Mouse (Mus musculus) forebrain, embryonic 15.5 days (tissue): ENCODE measurements around the gene Katnal1. TPM values are rescaled to one million over a fixed set of nuclear protein-coding genes. Genes with fewer than 3 reads are reported as not detected.
A peak's percentile ranks its signal among the peaks of the same experiment; 100 is the strongest.

Experiments
- ATAC-seq: fragments of 200-750 bp; cut with Nextera tagmentation; replicated peaks from 2 replicates; pipeline ENCODE4 v1.8.0; 2017; ENCODE audit warnings: mild to moderate bottlenecking, moderate TSS enrichment, moderate library complexity
- H3K27ac ChIP-seq: fragments of 300-500 bp; sonication (generic); replicated peaks from 2 replicates; pipeline ENCODE4 v1.5.1; 2015; ENCODE audit warnings: mild to moderate bottlenecking, inconsistent platforms
- H3K27me3 ChIP-seq: fragments of 300-500 bp; sonication (generic); 2 replicates; pipeline ENCODE4 v1.6.1; 2015; ENCODE audit warnings: inconsistent platforms
- H3K36me3 ChIP-seq: fragments of 300-500 bp; sonication (generic); 2 replicates; pipeline ENCODE4 v1.6.1; 2015; ENCODE audit warnings: mild to moderate bottlenecking, inconsistent platforms
- H3K4me1 ChIP-seq: fragments of 300-500 bp; sonication (generic); 2 replicates; pipeline ENCODE4 v1.6.1; 2015; ENCODE audit warnings: inconsistent platforms
- H3K4me2 ChIP-seq: fragments of 300-500 bp; sonication (generic); replicated peaks from 2 replicates; pipeline ENCODE4 v1.6.1; 2015; ENCODE audit warnings: mild to moderate bottlenecking, inconsistent platforms
- H3K4me3 ChIP-seq: fragments of 300-500 bp; sonication (generic); 2 replicates; pipeline ENCODE4 v1.5.1; 2015; ENCODE audit warnings: mild to moderate bottlenecking, inconsistent platforms
- H3K9ac ChIP-seq: fragments of 300-500 bp; sonication (generic); replicated peaks from 2 replicates; pipeline ENCODE4 v1.6.1; 2015; ENCODE audit warnings: mild to moderate bottlenecking, inconsistent platforms
- H3K9me3 ChIP-seq: fragments of 300-500 bp; sonication (generic); 2 replicates; pipeline ENCODE4 v1.6.1; 2016; ENCODE audit warnings: inconsistent platforms
- WGBS: fragments of 180-500 bp; shearing (Covaris S2); methylation state at CpG from one replicate; pipeline ENCODE4 v1.1.7; 2015; ENCODE audit warnings: mixed read lengths; 5-methylcytosine and 5-hydroxymethylcytosine counted together
- polyA plus RNA-seq: library from polyadenylated mRNA; unstranded; fragments of >200 nt; fragmentation: Nextera tagmentation; extraction: Ambion mirVana; gene quantifications from 2 replicates; pipeline ENCODE4 v1.2.1, GENCODE M21; 2015

Gene Katnal1
- 35.0 and 36.3 TPM in 2 replicates for polyA plus RNA-seq

- ATAC-seq = no peak
- no peaks in the 10 kb centered on the region for H3K27me3 ChIP-seq
- H3K4me3 ChIP-seq = peak within 1 kb of the TSS; percentile 86
- peak within 1 kb of the TSS; percentile 98 for H3K27ac ChIP-seq
- 2% methylated on average over 16 of the region's 16 CpGs for WGBS
- H3K9ac ChIP-seq = peak within 1 kb of the TSS; percentile 92
- H3K4me1 ChIP-seq = peaks cover 17% of the 10 kb centered on the region
- no peaks in the 10 kb centered on the region for H3K9me3 ChIP-seq
- peak within 1 kb of the TSS; percentile 67 for H3K4me2 ChIP-seq
- H3K36me3 ChIP-seq = no peaks in the 10 kb centered on the region
Measured at GRCm38 (mm10) chr5:148929116-148929449, at the start of gene Katnal1. TSS of gene Katnal1 (minus strand) at chr5:148929320.

GRCm38 (mm10) chr5:148978458-148979165 is 49.5 kb upstream of the Katnal1 start:
- Histone ChIP-seq H3K27ac (no peak overlapping the region), H3K9me3 (0 out of 2 replicates have a peak, but pooled peaks cover under 1% of the 10 kb centered on the region), H3K27me3 (no peaks in the 10 kb centered on the region), H3K4me1 (no peaks in the 10 kb centered on the region), H3K36me3 (no peaks in the 10 kb centered on the region), H3K4me3 (no peak overlapping the region), H3K9ac (no peak overlapping the region), H3K4me2 (no peak overlapping the region)
- ATAC-seq = no peak
- WGBS = 62% methylated on average over 18 of the region's 18 CpGs

GRCm38 (mm10) chr5:148977698-148978457 is 48.8 kb upstream of the Katnal1 start:
- 29% methylated on average over 14 of the region's 14 CpGs for WGBS
- no peak for ATAC-seq
- no peak overlapping the region for H3K4me3 ChIP-seq
- no peak overlapping the region for H3K27ac ChIP-seq
- no peaks in the 10 kb centered on the region for H3K27me3 ChIP-seq
- no peak overlapping the region for H3K4me2 ChIP-seq
- H3K9ac ChIP-seq = no peak overlapping the region
- H3K4me1 ChIP-seq = peaks cover 7% of the 10 kb centered on the region
- H3K9me3 ChIP-seq = no peaks in the 10 kb centered on the region
- H3K36me3 ChIP-seq = no peaks in the 10 kb centered on the region

GRCm38 (mm10) chr5:148976876-148977275 is 47.8 kb upstream of the Katnal1 start:
- ATAC-seq = no peak
- Histone ChIP-seq H3K9ac (no peak overlapping the region), H3K36me3 (no peaks in the 10 kb centered on the region), H3K9me3 (no peaks in the 10 kb centered on the region), H3K4me2 (no peak overlapping the region), H3K4me3 (no peak overlapping the region), H3K27me3 (no peaks in the 10 kb centered on the region), H3K27ac (no peak overlapping the region), H3K4me1 (peaks cover 9% of the 10 kb centered on the region)
- 93% methylated on average over 8 of the region's 8 CpGs for WGBS

- no peak for ATAC-seq
- Histone ChIP-seq H3K27ac (no peak overlapping the region), H3K4me3 (no peak overlapping the region), H3K4me2 (no peak overlapping the region), H3K36me3 (no peaks in the 10 kb centered on the region), H3K9me3 (no peaks in the 10 kb centered on the region), H3K9ac (no peak overlapping the region), H3K4me1 (peaks cover 9% of the 10 kb centered on the region), H3K27me3 (no peaks in the 10 kb centered on the region)
- WGBS = 92% methylated on average over 12 of the region's 12 CpGs
Measured at GRCm38 (mm10) chr5:148975035-148975434, 45.9 kb upstream of the Katnal1 start.

DNA sequence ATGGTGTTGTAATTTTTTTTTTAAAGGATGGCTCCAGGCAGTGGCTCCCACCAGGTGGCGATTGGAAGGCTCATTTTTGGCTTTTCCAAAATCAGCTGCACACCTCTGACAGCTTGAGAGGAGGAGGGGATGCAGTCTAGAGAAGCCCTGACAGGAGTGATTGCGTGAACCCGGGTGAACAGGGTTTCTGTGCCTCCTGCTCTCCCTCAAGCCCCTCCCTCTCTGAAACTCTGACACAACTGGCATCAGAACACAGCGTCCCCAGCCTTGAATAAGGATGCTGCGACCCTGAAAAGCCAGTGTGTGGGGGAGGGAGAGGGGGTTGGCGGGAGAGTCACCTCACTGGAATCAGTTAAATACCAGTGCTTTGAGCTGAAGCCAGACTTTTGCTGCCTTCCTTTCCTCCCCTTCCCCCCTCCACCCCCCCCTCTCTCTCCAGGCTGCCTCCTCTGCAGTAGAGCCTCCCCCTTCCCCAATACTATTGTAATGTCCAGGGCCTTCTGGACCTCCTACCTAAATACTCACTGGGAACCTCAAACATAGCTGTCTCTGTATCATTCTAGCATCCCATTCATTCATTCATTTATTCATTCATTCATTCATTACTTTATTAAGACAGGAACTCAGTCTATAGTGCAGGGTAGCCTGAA is 44.0 kb upstream of the Katnal1 start:
- H3K4me3 ChIP-seq = no peak overlapping the region
- no peak overlapping the region for H3K9ac ChIP-seq
- peak; percentile 53 for ATAC-seq
- H3K9me3 ChIP-seq = no peaks in the 10 kb centered on the region
- H3K27ac ChIP-seq = no peak overlapping the region
- 6% methylated on average over 6 of the region's 6 CpGs for WGBS
- H3K4me1 ChIP-seq = peaks cover 9% of the 10 kb centered on the region
- H3K36me3 ChIP-seq = no peaks in the 10 kb centered on the region
- H3K4me2 ChIP-seq = no peak overlapping the region
- no peaks in the 10 kb centered on the region for H3K27me3 ChIP-seq

DNA sequence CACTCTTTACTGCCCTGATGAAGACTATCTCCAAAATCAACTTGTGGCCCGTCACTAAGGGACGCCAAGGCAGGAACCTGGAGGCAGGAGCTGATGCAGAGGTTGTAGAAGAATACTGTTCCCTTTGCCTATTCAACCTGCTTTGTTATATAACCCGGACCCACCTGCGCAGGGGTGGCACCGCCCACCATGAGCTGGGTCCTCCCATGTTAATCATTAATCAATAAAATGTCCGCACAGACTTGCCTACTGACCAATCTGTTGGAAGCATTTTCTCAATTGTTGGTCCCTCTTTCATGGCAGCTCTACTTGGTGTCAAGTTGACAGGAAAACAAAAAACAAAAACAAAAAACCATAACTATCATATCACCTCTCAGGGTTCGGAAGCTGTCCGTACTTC is 43.0 kb upstream of the Katnal1 start:
- no peak for ATAC-seq
- H3K9me3 ChIP-seq = no peaks in the 10 kb centered on the region
- no peak overlapping the region for H3K4me2 ChIP-seq
- 89% methylated on average over 8 of the region's 8 CpGs for WGBS
- no peak overlapping the region for H3K9ac ChIP-seq
- no peaks in the 10 kb centered on the region for H3K27me3 ChIP-seq
- H3K27ac ChIP-seq = no peak overlapping the region
- H3K36me3 ChIP-seq = no peaks in the 10 kb centered on the region
- peaks cover 9% of the 10 kb centered on the region for H3K4me1 ChIP-seq
- no peak overlapping the region for H3K4me3 ChIP-seq

GRCm38 (mm10) chr5:148969648-148970047 is 40.5 kb upstream of the Katnal1 start:
- no peak overlapping the region for H3K4me2 ChIP-seq
- H3K27ac ChIP-seq = no peak overlapping the region
- no peaks in the 10 kb centered on the region for H3K9me3 ChIP-seq
- H3K4me3 ChIP-seq = no peak overlapping the region
- no peak for ATAC-seq
- no peaks in the 10 kb centered on the region for H3K27me3 ChIP-seq
- H3K4me1 ChIP-seq = peaks cover 27% of the 10 kb centered on the region
- no peak overlapping the region for H3K9ac ChIP-seq
- H3K36me3 ChIP-seq = no peaks in the 10 kb centered on the region
- WGBS = 72% methylated on average over 9 of the region's 9 CpGs

GRCm38 (mm10) chr5:148968958-148969576 is 39.9 kb upstream of the Katnal1 start:
- WGBS = 74% methylated on average over 7 of the region's 7 CpGs
- Histone ChIP-seq H3K4me2 (no peak overlapping the region), H3K27me3 (no peaks in the 10 kb centered on the region), H3K27ac (no peak overlapping the region), H3K9ac (no peak overlapping the region), H3K36me3 (no peaks in the 10 kb centered on the region), H3K4me1 (peaks cover 27% of the 10 kb centered on the region), H3K9me3 (no peaks in the 10 kb centered on the region), H3K4me3 (no peak overlapping the region)
- ATAC-seq = no peak

DNA sequence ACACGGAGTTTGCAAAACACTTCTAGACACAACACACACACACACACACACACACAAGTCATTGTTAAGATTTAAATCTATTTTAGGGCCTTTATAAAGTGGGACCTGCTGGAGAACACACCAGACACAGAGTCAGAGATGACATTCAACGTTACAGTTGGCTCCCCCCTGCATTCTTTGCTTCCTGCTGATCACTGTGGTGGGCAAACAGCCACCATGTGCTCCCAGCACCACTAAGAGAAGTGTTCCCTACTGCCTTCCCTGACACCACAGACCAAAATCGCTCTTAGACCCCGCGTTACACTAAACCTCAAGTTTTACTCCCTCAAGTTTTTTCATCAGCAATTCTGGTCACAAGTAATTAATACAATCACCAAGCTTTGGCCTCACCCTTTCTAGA is 39.1 kb upstream of the Katnal1 start:
- Histone ChIP-seq H3K4me1 (peaks cover 24% of the 10 kb centered on the region), H3K27me3 (no peaks in the 10 kb centered on the region), H3K9ac (no peak overlapping the region), H3K4me2 (no peak overlapping the region), H3K9me3 (no peaks in the 10 kb centered on the region), H3K4me3 (no peak overlapping the region), H3K36me3 (no peaks in the 10 kb centered on the region), H3K27ac (no peak overlapping the region)
- ATAC-seq = no peak
- WGBS = 72% methylated on average over 5 of the region's 5 CpGs

- Histone ChIP-seq H3K4me3 (no peak overlapping the region), H3K9me3 (no peaks in the 10 kb centered on the region), H3K4me1 (peaks cover 18% of the 10 kb centered on the region), H3K27ac (peak overlapping the region; percentile 76), H3K27me3 (no peaks in the 10 kb centered on the region), H3K4me2 (0 out of 2 replicates have a peak overlapping the region, but pooled peaks have one; percentile 2), H3K36me3 (no peaks in the 10 kb centered on the region), H3K9ac (no peak overlapping the region)
- ATAC-seq = no peak
- WGBS = 56% methylated on average over 6 of the region's 6 CpGs
Measured at GRCm38 (mm10) chr5:148966395-148966794, 37.3 kb upstream of the Katnal1 start.
